Mouse (Mus musculus) MEL (cell line): Measurements from ENCODE around the gene Plxna4. TPM values are rescaled to one million over a fixed set of nuclear protein-coding genes. Genes with fewer than 3 reads are reported as not detected.

Experiments
- DNase-seq: peaks from one replicate; pipeline ENCODE4 v3.0.0; 2011; ENCODE audit warnings: low read depth, low spot score
- H3K27ac ChIP-seq: 2 replicates; pipeline ENCODE4 v1.5.1; 2012; ENCODE audit warnings: low read depth, mild to moderate bottlenecking, control low read depth, low read length, moderate library complexity; ENCODE audit not compliant: control insufficient read depth
- H3K27me3 ChIP-seq, 2 experiments: fragments of 150-350 bp in 1 of 2; sonication (generic) in 1 of 2; 2 replicates each; pipeline ENCODE4 v1.6.1; 2012; ENCODE audit warnings: low read length in 2 of 2, mild to moderate bottlenecking in 2 of 2, improper control_type of control experiment in 1 of 2, moderate library complexity in 1 of 2; ENCODE audit not compliant: insufficient read depth in 2 of 2, control insufficient read depth in 1 of 2
- H3K36me3 ChIP-seq, 2 experiments: 2 replicates each; pipeline ENCODE4 v1.6.1; 2012 to 2014; ENCODE audit warnings: low read length in 2 of 2, improper control_type of control experiment in 1 of 2, inconsistent platforms in 1 of 2, mild to moderate bottlenecking in 1 of 2; ENCODE audit not compliant: insufficient read depth in 2 of 2, control insufficient read depth in 1 of 2
- H3K4me1 ChIP-seq, 2 experiments: fragments of 150-350 bp in 1 of 2; sonication (generic) in 1 of 2; 2 replicates each; pipeline ENCODE4 v1.6.1; 2012; ENCODE audit warnings: low read length in 2 of 2, improper control_type of control experiment in 1 of 2, mild to moderate bottlenecking in 1 of 2; ENCODE audit not compliant: insufficient read depth in 2 of 2, control insufficient read depth in 1 of 2
- H3K4me3 ChIP-seq, 2 experiments: fragments of 150-350 bp in 1 of 2; sonication (generic) in 1 of 2; 2 replicates each; pipeline ENCODE4 v1.5.1; 2012; ENCODE audit warnings: low read depth in 2 of 2, low read length in 2 of 2, mild to moderate bottlenecking in 2 of 2, moderate library complexity in 2 of 2, control low read depth in 1 of 2, improper control_type of control experiment in 1 of 2; ENCODE audit not compliant: control insufficient read depth in 1 of 2, insufficient read depth in 1 of 2
- H3K79me2 ChIP-seq: 2 replicates; pipeline ENCODE4 v1.6.1; 2012; ENCODE audit warnings: mild to moderate bottlenecking, low read length, moderate library complexity; ENCODE audit not compliant: control insufficient read depth, poor library complexity, insufficient read depth
- H3K9ac ChIP-seq: 2 replicates; pipeline ENCODE4 v1.6.1; 2012; ENCODE audit warnings: low read depth, mild to moderate bottlenecking, control low read depth, low read length, moderate library complexity; ENCODE audit not compliant: control insufficient read depth, poor library complexity, severe bottlenecking
- H3K9me3 ChIP-seq: fragments of 150-350 bp; sonication (generic); replicated peaks from 2 replicates; pipeline ENCODE4 v1.6.1; 2012; ENCODE audit warnings: mild to moderate bottlenecking, low read length, improper control_type of control experiment, moderate library complexity; ENCODE audit not compliant: insufficient read depth
- BHLHE40 ChIP-seq: IDR thresholded peaks from 2 replicates; pipeline ENCODE4 v1.6.1; 2012; ENCODE audit warnings: low read depth, mild to moderate bottlenecking, inconsistent platforms, low read length, improper control_type of control experiment, borderline replicate concordance
- CHD1 ChIP-seq: IDR thresholded peaks from 2 replicates; pipeline ENCODE4 v1.6.1; 2012; ENCODE audit warnings: low read depth, mild to moderate bottlenecking, inconsistent platforms, low read length, improper control_type of control experiment
- CHD2 ChIP-seq: IDR thresholded peaks from 2 replicates; pipeline ENCODE4 v1.6.1; 2011; ENCODE audit warnings: low read length, improper control_type of control experiment
- ETS1 ChIP-seq: IDR thresholded peaks from 2 replicates; pipeline ENCODE4 v1.6.1; 2012; ENCODE audit warnings: low read depth, mild to moderate bottlenecking, inconsistent platforms, low read length, improper control_type of control experiment, moderate library complexity
- GABPA ChIP-seq: IDR thresholded peaks from 2 replicates; pipeline ENCODE4 v1.6.1; 2012; ENCODE audit warnings: low read depth, mild to moderate bottlenecking, inconsistent platforms, low read length, improper control_type of control experiment, moderate library complexity
- HCFC1 ChIP-seq: IDR thresholded peaks from 2 replicates; pipeline ENCODE4 v1.6.1; 2012; ENCODE audit warnings: low read depth, mild to moderate bottlenecking, inconsistent platforms, low read length, improper control_type of control experiment, moderate library complexity
- KAT2A ChIP-seq: conservative IDR thresholded peaks from 2 replicates; pipeline ENCODE4 v1.6.1; 2012; ENCODE audit warnings: low read depth, low read length, improper control_type of control experiment, inconsistent platforms
- MAZ ChIP-seq: IDR thresholded peaks from 2 replicates; pipeline ENCODE4 v1.6.1; 2012; ENCODE audit warnings: low read depth, mild to moderate bottlenecking, inconsistent platforms, low read length, improper control_type of control experiment
- MEF2A ChIP-seq: IDR thresholded peaks from 2 replicates; pipeline ENCODE4 v1.6.1; 2014; ENCODE audit warnings: low read depth, mild to moderate bottlenecking, inconsistent platforms, low read length, improper control_type of control experiment; ENCODE audit not compliant: poor library complexity, insufficient replicate concordance, severe bottlenecking; ENCODE audit errors: extremely low read depth
- MXI1 ChIP-seq: IDR thresholded peaks from 2 replicates; pipeline ENCODE4 v1.6.1; 2011; ENCODE audit warnings: mild to moderate bottlenecking, low read depth, low read length, improper control_type of control experiment
- NRF1 ChIP-seq: IDR thresholded peaks from 2 replicates; pipeline ENCODE4 v1.6.1; 2014; ENCODE audit warnings: low read depth, mild to moderate bottlenecking, inconsistent platforms, low read length, improper control_type of control experiment, moderate library complexity; ENCODE audit not compliant: poor library complexity, insufficient read depth, severe bottlenecking
- RAD21 ChIP-seq: IDR thresholded peaks from 2 replicates; pipeline ENCODE4 v1.6.1; 2011; ENCODE audit warnings: mild to moderate bottlenecking, low read depth, low read length, improper control_type of control experiment
- RCOR1 ChIP-seq: IDR thresholded peaks from 2 replicates; pipeline ENCODE4 v1.6.1; 2012; ENCODE audit warnings: low read depth, mild to moderate bottlenecking, inconsistent platforms, low read length, improper control_type of control experiment
- TAL1 ChIP-seq: IDR thresholded peaks from 2 replicates; pipeline ENCODE4 v1.6.1; 2012; ENCODE audit warnings: mild to moderate bottlenecking, inconsistent platforms, low read length, moderate library complexity, mixed read lengths
- TBP ChIP-seq: IDR thresholded peaks from 2 replicates; pipeline ENCODE4 v1.8.0; 2011; ENCODE audit warnings: low read depth, low read length, improper control_type of control experiment
- TCF12 ChIP-seq: IDR thresholded peaks from 2 replicates; pipeline ENCODE4 v1.6.1; 2014; ENCODE audit warnings: low read depth, mild to moderate bottlenecking, inconsistent platforms, low read length, improper control_type of control experiment, moderate library complexity
- UBTF ChIP-seq: IDR thresholded peaks from 2 replicates; pipeline ENCODE4 v1.6.1; 2012; ENCODE audit warnings: low read depth, mild to moderate bottlenecking, inconsistent platforms, low read length, improper control_type of control experiment, moderate library complexity, borderline replicate concordance; ENCODE audit not compliant: insufficient read depth
- ZNF384 ChIP-seq: IDR thresholded peaks from 2 replicates; pipeline ENCODE4 v1.6.1; 2012; ENCODE audit warnings: low read depth, mild to moderate bottlenecking, inconsistent platforms, low read length, improper control_type of control experiment
- polyA plus RNA-seq, 2 experiments: library from polyadenylated mRNA; stranded (reverse) in 1 of 2; unstranded in 1 of 2; fragments of >175 nt in 1 of 2; fragments of >200 nt in 1 of 2; gene quantifications; 2 replicates each; pipeline versions ENCODE4 v1.2.1 to v1.2.4; 2012; ENCODE audit warnings: low replicate concordance in 2 of 2, low read depth in 1 of 2; ENCODE audit not compliant: insufficient read length in 2 of 2, insufficient read depth in 1 of 2, missing spikeins in 1 of 2
- total RNA-seq: library from RNA; depleted of rRNA; stranded (reverse); fragments of 300-350 nt; gene quantifications from 2 replicates; pipeline ENCODE4 v1.2.3, GENCODE M21; 2012

The Plxna4 gene
- total and polyA plus RNA-seq, 3 experiments: 0.01 TPM; not detected in 2

DNA sequence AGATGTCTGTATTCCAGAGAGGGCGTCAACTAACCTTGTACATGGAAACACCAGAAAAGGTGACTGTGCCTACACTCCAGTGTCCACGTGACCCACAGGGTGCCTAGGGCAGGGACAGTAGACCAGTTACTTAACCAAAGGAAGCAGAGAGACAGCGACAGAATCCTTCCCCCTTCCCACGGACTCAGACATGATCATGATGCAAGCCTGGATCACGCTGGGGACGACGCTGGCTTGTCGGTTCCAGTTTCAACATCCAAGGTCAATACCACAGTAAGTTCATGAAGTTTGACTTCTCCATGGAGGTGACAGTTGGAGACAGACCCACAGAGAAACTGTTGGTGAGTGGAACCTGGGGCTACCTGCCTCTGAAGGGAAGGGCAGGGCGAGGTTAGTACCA, 192.6 kb downstream of the Plxna4 start:
- no peak for DNase-seq
- Histone ChIP-seq H3K9ac (no peak overlapping the region), H3K9me3 (no peaks in the 10 kb centered on the region), H3K79me2 (no peaks in the 10 kb centered on the region), H3K27me3 (no peaks in the 10 kb centered on the region), H3K36me3 (no peaks in the 10 kb centered on the region), H3K27ac (no peak overlapping the region), H3K4me1 (no peaks in the 10 kb centered on the region), H3K4me3 (no peak overlapping the region)
- TF ChIP-seq NRF1 (no peak), MEF2A (no peak), CHD2 (no peak), TAL1 (no peak), ZNF384 (no peak), KAT2A (no peak), MXI1 (no peak), GABPA (no peak)

GRCm38 (mm10) chr6:32392262-32392661, 195.7 kb downstream of the Plxna4 start:
- Histone ChIP-seq H3K4me1 (no peaks in the 10 kb centered on the region), H3K27ac (no peak overlapping the region), H3K79me2 (no peaks in the 10 kb centered on the region), H3K36me3 (no peaks in the 10 kb centered on the region), H3K4me3 (no peak overlapping the region), H3K9ac (no peak overlapping the region), H3K27me3 (no peaks in the 10 kb centered on the region), H3K9me3 (no peaks in the 10 kb centered on the region)
- TF ChIP-seq CHD2 (no peak), UBTF (no peak), RCOR1 (no peak), HCFC1 (no peak), MAZ (no peak), BHLHE40 (no peak), ETS1 (no peak)
- no peak for DNase-seq

DNA sequence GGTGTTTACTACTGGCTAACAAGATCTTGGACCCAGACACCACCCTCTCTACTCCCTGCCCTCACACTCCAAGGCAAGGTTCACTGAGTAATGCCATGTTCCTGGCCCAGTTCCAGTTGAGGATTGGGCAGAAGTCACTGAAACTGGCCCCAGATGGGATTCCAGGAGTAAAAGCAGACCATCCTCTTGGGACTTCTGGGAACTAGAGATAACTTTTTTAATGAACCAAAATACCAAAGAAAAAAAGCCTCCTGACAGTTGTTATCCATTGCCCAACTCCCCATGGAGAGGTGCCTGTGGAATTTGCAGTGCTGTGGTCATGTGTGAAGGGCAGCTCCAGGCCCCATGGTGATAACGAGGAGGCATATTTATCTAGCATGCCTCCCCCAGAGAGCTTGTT, 199.7 kb downstream of the Plxna4 start:
- Histone ChIP-seq H3K9ac (no peak overlapping the region), H3K4me3 (no peak overlapping the region), H3K79me2 (no peaks in the 10 kb centered on the region)

More for the DNA sequence above, 199.7 kb downstream of the Plxna4 start:
- Histone ChIP-seq H3K27me3 (no peaks in the 10 kb centered on the region), H3K27ac (no peak overlapping the region), H3K36me3 (no peaks in the 10 kb centered on the region), H3K4me1 (no peaks in the 10 kb centered on the region), H3K9me3 (no peaks in the 10 kb centered on the region)
- DNase-seq: no peak
- TF ChIP-seq MAZ: no peak
- TF ChIP-seq HCFC1: no peak
- no peak for TF ChIP-seq UBTF
- no peak for TF ChIP-seq NRF1
- TF ChIP-seq TBP: no peak
- TF ChIP-seq TCF12: no peak
- no peak for TF ChIP-seq RAD21
- TF ChIP-seq RCOR1: no peak
- no peak for TF ChIP-seq CHD1
